Mouse (Mus musculus): ENCODE measurements around the gene Wbp2nl. TPM values are rescaled to one million over a fixed set of nuclear protein-coding genes. Genes with fewer than 3 reads are reported as not detected.

The Wbp2nl gene
- polyA plus RNA-seq, 1 experiment from 2014 or later = not detected

- H3K4me1 ChIP-seq (replicated peaks) = peaks cover 58% of the 10 kb centered on the region
- H3K36me3 ChIP-seq = peaks cover 13% of the 10 kb centered on the region
- no peak for DNase-seq (ENCODE audit: low spot score)
- H3K4me3 ChIP-seq = no peak overlapping the region
- H3K27me3 ChIP-seq (ENCODE audit: insufficient read depth, poor library complexity, severe bottlenecking) = peaks cover 32% of the 10 kb centered on the region
- 90% methylated on average over 27 of the region's 27 CpGs for WGBS
- H3K9me3 ChIP-seq = no peaks in the 10 kb centered on the region
- peak overlapping the region; percentile 57; the same call in 1 of the 2 replicates for H3K27ac ChIP-seq
Measured at GRCm38 (mm10) chr15:82343368-82344287, 44.9 kb downstream of the Wbp2nl start.

- no peak for DNase-seq (ENCODE audit: low spot score)
- Histone ChIP-seq H3K4me1 (replicated peaks) (peaks cover 45% of the 10 kb centered on the region), H3K36me3 (peaks cover 27% of the 10 kb centered on the region), H3K9me3 (no peaks in the 10 kb centered on the region), H3K27ac (peak overlapping the region; percentile 45; the same call in 1 of the 2 replicates), H3K4me3 (no peak overlapping the region), H3K27me3 (ENCODE audit: insufficient read depth, poor library complexity, severe bottlenecking) (peaks cover 20% of the 10 kb centered on the region)
- WGBS = 92% methylated on average over 6 of the region's 6 CpGs
Measured at GRCm38 (mm10) chr15:82344971-82345370, 46.2 kb downstream of the Wbp2nl start.

- Histone ChIP-seq H3K36me3 (peaks cover 37% of the 10 kb centered on the region), H3K4me1 (replicated peaks) (peaks cover 36% of the 10 kb centered on the region), H3K27ac (peak overlapping the region; percentile 96), H3K27me3 (ENCODE audit: insufficient read depth, poor library complexity, severe bottlenecking) (peaks cover 10% of the 10 kb centered on the region), H3K9me3 (no peaks in the 10 kb centered on the region), H3K4me3 (peak overlapping the region; percentile 80)
- WGBS = under 1% methylated on average over 51 of the region's 51 CpGs
- DNase-seq (ENCODE audit: low spot score) = peak; percentile 98
Measured at GRCm38 (mm10) chr15:82345820-82346470, 47.2 kb downstream of the Wbp2nl start.

- H3K9me3 ChIP-seq = no peaks in the 10 kb centered on the region
- H3K27ac ChIP-seq = peak overlapping the region; percentile 96
- H3K4me1 ChIP-seq (replicated peaks) = peaks cover 31% of the 10 kb centered on the region
- no peak for DNase-seq (ENCODE audit: low spot score)
- peak overlapping the region; percentile 80 for H3K4me3 ChIP-seq
- peaks cover 44% of the 10 kb centered on the region for H3K36me3 ChIP-seq
- peaks cover 2% of the 10 kb centered on the region for H3K27me3 ChIP-seq (ENCODE audit: insufficient read depth, poor library complexity, severe bottlenecking)
- 68% methylated on average over 14 of the region's 14 CpGs for whole genome bisulfite sequencing
Measured at GRCm38 (mm10) chr15:82346580-82347302, 48.0 kb downstream of the Wbp2nl start.

GRCm38 (mm10) chr15:82347303-82347676 is 48.5 kb downstream of the Wbp2nl start:
- DNase-seq (ENCODE audit: low spot score) = no peak
- no peaks in the 10 kb centered on the region for H3K9me3 ChIP-seq
- peaks cover 32% of the 10 kb centered on the region for H3K4me1 ChIP-seq (replicated peaks)
- H3K36me3 ChIP-seq = peaks cover 44% of the 10 kb centered on the region
- no peak overlapping the region for H3K27ac ChIP-seq
- peak overlapping the region; percentile 80 for H3K4me3 ChIP-seq
- H3K27me3 ChIP-seq (ENCODE audit: insufficient read depth, poor library complexity, severe bottlenecking) = no peaks in the 10 kb centered on the region; the same call in 1 of the 2 replicates
- 85% methylated on average over 4 of the region's 4 CpGs for WGBS

GRCm38 (mm10) chr15:82347852-82348251 is 49.1 kb downstream of the Wbp2nl start:
- Histone ChIP-seq H3K9me3 (no peaks in the 10 kb centered on the region), H3K27me3 (ENCODE audit: insufficient read depth, poor library complexity, severe bottlenecking) (no peaks in the 10 kb centered on the region), H3K4me1 (replicated peaks) (peaks cover 37% of the 10 kb centered on the region), H3K4me3 (no peak overlapping the region), H3K36me3 (peaks cover 44% of the 10 kb centered on the region), H3K27ac (no peak overlapping the region)
- DNase-seq (ENCODE audit: low spot score) = no peak
- 94% methylated on average over 12 of the region's 12 CpGs for WGBS

- no peak overlapping the region for H3K4me3 ChIP-seq
- 86% methylated on average over 8 of the region's 8 CpGs for WGBS
- peaks cover 42% of the 10 kb centered on the region for H3K4me1 ChIP-seq (replicated peaks)
- H3K9me3 ChIP-seq = no peaks in the 10 kb centered on the region
- no peak for DNase-seq (ENCODE audit: low spot score)
- H3K27me3 ChIP-seq (ENCODE audit: insufficient read depth, poor library complexity, severe bottlenecking) = no peaks in the 10 kb centered on the region
- no peak overlapping the region for H3K27ac ChIP-seq
- peaks cover 44% of the 10 kb centered on the region for H3K36me3 ChIP-seq
Measured at GRCm38 (mm10) chr15:82348258-82348998, 49.7 kb downstream of the Wbp2nl start.

- DNase-seq (ENCODE audit: low spot score) = no peak
- Histone ChIP-seq H3K36me3 (peaks cover 44% of the 10 kb centered on the region), H3K9me3 (no peaks in the 10 kb centered on the region), H3K27ac (no peak overlapping the region), H3K4me1 (replicated peaks) (peaks cover 39% of the 10 kb centered on the region), H3K27me3 (ENCODE audit: insufficient read depth, poor library complexity, severe bottlenecking) (no peaks in the 10 kb centered on the region), H3K4me3 (no peak overlapping the region)
- WGBS = 89% methylated on average over 2 of the region's 2 CpGs
Measured at GRCm38 (mm10) chr15:82348999-82349341, 50.2 kb downstream of the Wbp2nl start.

GRCm38 (mm10) chr15:82350349-82350748 is 51.6 kb downstream of the Wbp2nl start:
- WGBS = 94% methylated on average over 4 of the region's 4 CpGs
- Histone ChIP-seq H3K27me3 (ENCODE audit: insufficient read depth, poor library complexity, severe bottlenecking) (no peaks in the 10 kb centered on the region), H3K36me3 (peaks cover 44% of the 10 kb centered on the region), H3K27ac (no peak overlapping the region), H3K4me1 (replicated peaks) (peaks cover 40% of the 10 kb centered on the region), H3K9me3 (no peaks in the 10 kb centered on the region), H3K4me3 (no peak overlapping the region)
- no peak for DNase-seq (ENCODE audit: low spot score)

GRCm38 (mm10) chr15:82351480-82351879 is 52.7 kb downstream of the Wbp2nl start:
- peaks cover 44% of the 10 kb centered on the region for H3K36me3 ChIP-seq

GRCm38 (mm10) chr15:82353078-82353744 is 54.5 kb downstream of the Wbp2nl start:
- H3K36me3 ChIP-seq = peaks cover 35% of the 10 kb centered on the region
- 37% methylated on average over 14 of the region's 14 CpGs for WGBS
- peaks cover 28% of the 10 kb centered on the region for H3K4me1 ChIP-seq (replicated peaks)
- peak overlapping the region; percentile 96 for H3K27ac ChIP-seq
- DNase-seq (ENCODE audit: low spot score) = no peak
- no peaks in the 10 kb centered on the region for H3K27me3 ChIP-seq (ENCODE audit: insufficient read depth, poor library complexity, severe bottlenecking)
- H3K4me3 ChIP-seq = peak overlapping the region; percentile 88
- no peaks in the 10 kb centered on the region for H3K9me3 ChIP-seq

More at GRCm38 (mm10) chr15:82351480-82351879, 52.7 kb downstream of the Wbp2nl start:
- Histone ChIP-seq H3K4me1 (replicated peaks) (peaks cover 39% of the 10 kb centered on the region), H3K9me3 (no peaks in the 10 kb centered on the region), H3K27me3 (ENCODE audit: insufficient read depth, poor library complexity, severe bottlenecking) (no peaks in the 10 kb centered on the region), H3K4me3 (no peak overlapping the region), H3K27ac (no peak overlapping the region)
- no peak for DNase-seq (ENCODE audit: low spot score)
- 83% methylated on average over 3 of the region's 3 CpGs for WGBS

GRCm38 (mm10) chr15:82353745-82354113 is 55.0 kb downstream of the Wbp2nl start:
- under 1% methylated on average over 23 of the region's 23 CpGs for WGBS
- no peaks in the 10 kb centered on the region for H3K27me3 ChIP-seq (ENCODE audit: insufficient read depth, poor library complexity, severe bottlenecking)
- no peak for DNase-seq (ENCODE audit: low spot score)

More at GRCm38 (mm10) chr15:82353745-82354113, 55.0 kb downstream of the Wbp2nl start:
- Histone ChIP-seq H3K4me1 (replicated peaks) (peaks cover 31% of the 10 kb centered on the region), H3K27ac (peak overlapping the region; percentile 96), H3K36me3 (peaks cover 30% of the 10 kb centered on the region), H3K4me3 (peak overlapping the region; percentile 88), H3K9me3 (no peaks in the 10 kb centered on the region)
